ENCODE assay signal across 28 mouse cellular contexts in genomic region chr3:129284326-129284725, GRCm38 (mm10). TPM values are rescaled to one million over a fixed set of nuclear protein-coding genes. Genes with fewer than 3 reads are reported as not detected.
DNase-seq lines count a peak whose midpoint lies in the region; ATAC-seq lines count a peak whose summit lies in the region.
"Had no signal": no experiment of that assay in that cellular context is flagged by ENCODE, and none has a peak within 500 bp of the region (broad histone marks: within the 10 kb centered on the region; RNA-seq: fewer than 3 reads in every experiment).

No protein-coding gene starts in this region.

- H3K36me3 ChIP-seq in limb, embryonic 12.5 days: no peaks in the 10 kb centered on the region
- H3K36me3 ChIP-seq: G1E; heart, embryonic 12.5 days; heart, embryonic 15.5 days had no signal

- intact Hi-C loops in heart, postnatal 14 days (cut with DNase I): no loop called here

- ATAC-seq in limb, embryonic 12.5 days (ENCODE audit: insufficient number of reproducible peaks, insufficient read depth, low FRiP score, low TSS enrichment, low read depth): no peak
- no peak for ATAC-seq in megakaryocyte progenitor cell, adult 5-6 weeks (replicated peaks; ENCODE audit: poor library complexity)
- ATAC-seq: forebrain, embryonic 14.5 days; forebrain, postnatal 0 days; hindbrain, postnatal 0 days; inflammation-experienced regulatory T-cells, adult 6 months; intestine, embryonic 16.5 days; Patski had no signal

- H3K9ac ChIP-seq in limb, embryonic 12.5 days (replicated peaks): no peak overlapping the region
- H3K9ac ChIP-seq: forebrain, postnatal 0 days; heart, embryonic 12.5 days; heart, embryonic 15.5 days; hindbrain, embryonic 14.5 days had no signal

- peaks cover 8% of the 10 kb centered on the region for H3K4me1 ChIP-seq in limb, embryonic 12.5 days (replicated peaks)
- H3K4me1 ChIP-seq: heart, embryonic 12.5 days; heart, embryonic 15.5 days had no signal

- peak overlapping the region; percentile 23; the same call in 1 of the 2 replicates for H3K4me2 ChIP-seq in limb, embryonic 12.5 days
- H3K4me2 ChIP-seq: heart, embryonic 12.5 days; heart, embryonic 15.5 days; hindbrain, embryonic 14.5 days had no signal

- H3K27ac ChIP-seq in limb, embryonic 12.5 days: 0 out of 2 replicates have a peak overlapping the region, but pooled peaks have one; percentile 23
- H3K27ac ChIP-seq: heart, embryonic 15.5 days; hindbrain, embryonic 14.5 days; hindbrain, postnatal 0 days had no signal

- DNase-seq in adrenal gland, postnatal 14 days: peak; percentile 56
- DNase-seq in adrenal gland, adult 2 months: no peak
- peak; percentile 77 for DNase-seq in heart, adult 11 months
- DNase-seq in heart, postnatal 14 days: no peak
- DNase-seq: B cell, adult 2 months; cerebellum, adult 11 months; cerebellum, adult 2 months; cerebellum, adult 9-11 months; cerebellum, postnatal 25 days; forebrain, postnatal 0 days; gastrocnemius, postnatal 10 days; heart, adult 18-20 months; heart, postnatal 10 days; heart, postnatal 4 days; kidney, adult 18-20 months had no signal

- 38% methylated on average over 5 of the region's 5 CpGs for WGBS in limb, embryonic 12.5 days

- H3K9me3 ChIP-seq in limb, embryonic 12.5 days: no peaks in the 10 kb centered on the region
- H3K9me3 ChIP-seq: heart, embryonic 12.5 days; heart, embryonic 15.5 days had no signal

- H3K4me3 ChIP-seq in limb, embryonic 12.5 days (replicated peaks): no peak overlapping the region
- H3K4me3 ChIP-seq: heart, embryonic 12.5 days; heart, embryonic 15.5 days had no signal

- no peaks in the 10 kb centered on the region for H3K27me3 ChIP-seq in limb, embryonic 12.5 days
- H3K27me3 ChIP-seq: CH12.LX; heart, embryonic 15.5 days; Patski had no signal

RNA-seq across cellular contexts. Expression of gene Enpep, which starts 48.2 kb away (rescaled TPM):
- 11.5 and 13.0 TPM in 2 replicates for total RNA-seq in adrenal gland, postnatal 14 days (2021)
- total RNA-seq in adrenal gland, adult 2 months (2021): 10 to 100 TPM; 10.6 to 18.2 TPM
- 1.5 and 1.6 TPM in 2 replicates for polyA plus RNA-seq in adrenal gland, adult 2 months (2012; rRNA removed)
- total RNA-seq in heart, postnatal 14 days (2021): 1 to 10 TPM; 7.1 to 7.9 TPM
- polyA plus RNA-seq in limb, embryonic 12.5 days (2016; fragmentation: Nextera tagmentation; extraction: Ambion mirVana): 0.58 and 1.1 TPM in 2 replicates
- total RNA-seq in megakaryocyte progenitor cell, adult 5-6 weeks (2015): not detected in 2 replicates
- total RNA-seq in megakaryocyte progenitor cell, adult 5-6 weeks (2017): not detected in 2 replicates
- total RNA-seq: CH12.LX; common myeloid progenitor, adult 5-6 weeks had no signal
- polyA plus RNA-seq: G1E; inflammation-experienced regulatory T-cells, adult 6 months had no signal

Comparison
In these comparisons a context has a peak if more than half of its experiments do, and no peak if none do; other contexts are left out.
1. DNase-seq: peak in adrenal gland, postnatal 14 days (single experiment) and heart, adult 11 months (single experiment); none in adrenal gland, adult 2 months (single experiment) and heart, postnatal 14 days (0 of 2).
2. RNA of gene Enpep, which starts 48.2 kb away (total RNA-seq): 10.6 to 18.2 TPM in adrenal gland, adult 2 months, 11.5 to 13.0 TPM in adrenal gland, postnatal 14 days and 7.1 to 7.9 TPM in heart, postnatal 14 days; not detected in megakaryocyte progenitor cell, adult 5-6 weeks; every median in the first group is over 4 times any median in the second.